Mouse (Mus musculus) 416B (cell line): ENCODE results near the gene Cchcr1.
"Not testable (repeated sequence)": the region's sequence is repeated elsewhere in the genome, so short reads cannot be mapped to it uniquely, and the experiment has no call there.

Experiments used
- DNase-seq: peaks from one replicate; pipeline ENCODE4 v3.0.0; 2011; ENCODE audit warnings: low read depth

The Cchcr1 gene

DNA sequence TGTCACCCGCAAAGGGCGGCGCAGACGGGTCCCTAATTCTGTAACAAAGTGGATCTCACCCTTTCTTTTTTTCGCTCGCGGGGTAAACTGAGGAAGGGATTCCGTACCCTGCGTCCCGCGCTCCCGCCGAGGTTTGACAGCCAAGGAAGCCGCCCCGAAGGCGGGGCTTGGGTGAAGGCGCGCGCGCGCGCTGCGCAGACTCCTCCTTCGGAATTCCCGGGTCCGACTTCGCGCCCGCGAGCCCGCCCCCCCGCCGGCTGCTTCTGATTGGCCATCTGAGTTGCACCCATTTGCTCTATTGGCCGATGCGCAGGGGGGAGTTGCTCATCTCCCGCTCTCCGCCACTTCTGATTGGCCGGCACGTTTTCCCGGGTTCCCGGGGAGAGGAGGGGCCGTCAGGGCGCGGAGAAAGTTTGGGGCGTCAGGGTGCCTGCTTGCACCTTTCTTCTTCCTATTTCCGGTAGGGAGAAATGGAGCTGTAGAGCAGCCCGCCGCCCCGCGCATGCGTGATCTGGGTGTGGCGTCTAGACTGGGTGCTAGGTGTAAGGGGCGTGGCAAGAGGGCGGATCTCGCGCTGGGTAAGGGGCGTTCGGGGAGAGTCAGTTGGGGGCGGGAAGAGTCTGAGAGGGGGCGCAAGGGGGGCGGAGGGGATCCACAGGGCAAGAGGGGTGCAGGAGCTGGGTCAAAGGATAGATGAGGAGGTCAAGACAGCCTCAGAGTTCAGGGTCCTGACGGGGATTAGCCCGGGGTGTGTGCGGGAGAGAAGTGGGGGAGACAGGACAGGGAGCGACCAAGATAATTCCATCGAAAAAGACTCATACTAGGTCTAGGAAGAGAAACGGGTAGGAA lies at the start of gene Cchcr1, which contains the start of gene Tcf19:
Gene Cchcr1 (plus strand): TSS at position 449 of the 849 bp plus-strand sequence.
Gene Tcf19 (minus strand): TSS at position 173 of the 849 bp plus-strand sequence.
- peak; percentile 99 for DNase-seq

- DNase-seq, result not testable (repeated sequence)
These were observed 48.0 kb upstream of the Cchcr1 start for GRCm38 (mm10) chr17:35468936-35469335.

DNA sequence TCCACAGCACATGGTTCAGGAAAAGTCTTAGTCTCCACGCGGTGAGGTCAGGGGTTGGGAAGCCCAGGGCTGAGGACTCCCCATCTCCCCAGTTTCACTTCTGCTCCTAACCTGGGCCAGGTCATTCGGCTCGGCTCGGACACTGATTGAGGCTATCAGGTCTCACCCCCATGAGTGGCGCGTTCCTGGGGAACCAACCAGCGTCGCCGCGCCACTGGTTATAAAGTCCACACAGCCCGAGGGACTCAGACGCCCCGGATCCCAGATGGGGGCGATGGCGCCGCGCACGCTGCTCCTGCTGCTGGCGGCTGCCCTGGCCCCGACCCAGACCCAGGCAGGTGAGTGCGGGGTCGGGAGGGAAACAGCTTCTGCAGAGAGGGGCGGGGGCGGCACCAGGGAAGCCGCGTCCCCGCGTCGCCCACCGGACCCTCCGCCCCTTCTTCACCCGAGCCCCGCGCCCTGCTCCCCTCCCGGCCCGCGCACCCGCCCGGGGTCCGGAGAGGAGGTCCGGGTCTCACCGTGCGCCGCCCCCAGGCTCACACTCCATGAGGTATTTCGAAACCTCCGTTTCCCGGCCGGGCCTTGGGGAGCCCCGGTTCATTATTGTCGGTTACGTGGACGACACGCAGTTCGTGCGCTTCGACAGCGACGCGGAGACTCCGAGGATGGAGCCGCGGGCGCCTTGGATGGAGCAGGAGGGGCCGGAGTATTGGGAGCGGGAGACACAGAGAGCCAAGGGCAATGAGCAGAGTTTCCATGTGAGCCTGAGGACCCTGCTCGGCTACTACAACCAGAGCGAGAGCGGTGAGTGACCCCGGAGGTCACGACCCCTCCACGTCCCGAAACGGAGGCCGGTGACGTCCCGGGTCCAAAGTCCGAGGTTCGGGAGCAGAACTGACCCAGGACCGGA lies 46.8 kb upstream of the Cchcr1 start, which contains the start of gene H2-Q10:
Gene H2-Q10 (plus strand): TSS at position 248 of the 910 bp plus-strand sequence.
- DNase-seq, result no peak

DNA sequence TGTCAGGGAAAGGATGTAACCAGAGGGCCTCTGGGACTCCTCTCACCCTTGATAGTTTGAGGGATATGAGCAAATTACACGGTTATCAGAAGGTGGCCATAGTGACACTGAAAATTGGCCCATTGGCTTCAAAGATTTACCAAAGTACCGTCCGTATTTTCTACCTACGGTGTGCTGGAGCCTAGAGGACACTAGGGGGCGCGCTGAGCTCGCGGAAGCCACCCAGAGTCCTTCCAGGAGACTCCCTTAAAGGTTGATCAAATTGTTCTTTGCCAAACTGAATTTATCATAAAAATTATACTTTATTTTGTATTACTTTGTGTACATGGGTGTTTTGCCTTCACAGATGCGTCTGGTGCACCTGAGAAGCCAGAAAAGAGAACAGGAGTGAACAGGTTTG lies 32.8 kb upstream of the Cchcr1 start:
- DNase-seq, result peak; percentile 71

DNA sequence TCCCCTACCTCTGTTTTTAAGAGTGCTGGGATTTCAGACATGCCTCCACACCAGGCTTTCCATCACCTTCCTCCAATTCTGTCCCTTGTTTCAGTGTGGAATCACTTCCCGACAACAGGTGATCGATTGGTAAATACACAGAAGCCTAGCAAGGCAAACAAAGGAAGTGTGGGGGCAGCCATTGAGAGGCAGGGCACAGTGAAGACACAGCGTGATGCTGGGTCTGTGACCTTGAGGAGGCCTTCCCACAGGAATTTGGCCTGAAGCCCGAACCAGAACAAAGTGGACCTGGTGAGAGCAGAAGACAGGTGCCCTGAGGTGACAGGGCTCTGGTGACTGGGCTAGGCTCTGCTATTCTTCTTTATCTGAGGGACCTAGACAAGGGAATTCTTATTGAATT lies 31.2 kb upstream of the Cchcr1 start:
- no peak for DNase-seq

- DNase-seq, result no peak
These were observed 30.2 kb upstream of the Cchcr1 start for GRCm38 (mm10) chr17:35486726-35487125.

DNA sequence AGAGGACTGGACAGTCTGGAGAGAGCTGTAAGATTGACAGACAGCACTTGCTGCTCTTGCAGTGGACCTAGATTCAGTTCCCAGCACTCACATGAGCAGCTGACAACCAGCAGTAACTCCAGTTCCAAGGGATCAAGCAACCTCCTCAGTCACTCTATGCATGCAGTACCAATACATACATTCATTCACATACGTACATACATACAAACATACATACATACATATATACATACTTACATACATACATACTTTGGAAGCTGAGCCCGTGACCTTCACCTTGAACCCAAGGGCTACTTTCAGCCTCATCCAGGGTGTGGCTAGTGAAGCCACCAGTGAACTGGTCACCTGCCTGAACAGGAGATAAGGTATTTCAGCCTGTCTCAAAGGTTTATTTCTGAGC lies 28.9 kb upstream of the Cchcr1 start:
- no peak for DNase-seq

DNA sequence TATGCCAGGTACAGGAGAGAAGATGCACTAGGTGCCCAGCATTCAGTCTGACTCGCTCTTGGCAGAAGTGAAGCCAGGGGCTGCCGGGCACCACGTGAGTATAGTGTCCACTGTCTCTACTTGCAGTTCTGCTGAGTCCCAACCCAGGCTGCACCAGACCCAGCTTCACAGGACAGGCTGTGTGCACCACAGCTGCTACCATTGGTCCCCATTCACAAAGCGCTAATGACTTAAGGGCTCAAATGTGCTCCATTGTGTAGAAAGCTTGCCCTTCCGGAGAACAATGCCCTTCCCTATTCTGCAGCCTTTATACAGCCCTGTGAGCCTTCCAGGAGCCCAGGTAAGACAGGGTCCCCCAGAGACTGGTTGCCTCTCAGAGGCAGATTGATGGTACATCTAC lies 26.6 kb upstream of the Cchcr1 start:
- DNase-seq, result no peak

GRCm38 (mm10) chr17:35497124-35497523 lies 19.8 kb upstream of the Cchcr1 start:
- no peak for DNase-seq

GRCm38 (mm10) chr17:35502226-35502625 lies 14.7 kb upstream of the Cchcr1 start:
- no peak for DNase-seq

DNA sequence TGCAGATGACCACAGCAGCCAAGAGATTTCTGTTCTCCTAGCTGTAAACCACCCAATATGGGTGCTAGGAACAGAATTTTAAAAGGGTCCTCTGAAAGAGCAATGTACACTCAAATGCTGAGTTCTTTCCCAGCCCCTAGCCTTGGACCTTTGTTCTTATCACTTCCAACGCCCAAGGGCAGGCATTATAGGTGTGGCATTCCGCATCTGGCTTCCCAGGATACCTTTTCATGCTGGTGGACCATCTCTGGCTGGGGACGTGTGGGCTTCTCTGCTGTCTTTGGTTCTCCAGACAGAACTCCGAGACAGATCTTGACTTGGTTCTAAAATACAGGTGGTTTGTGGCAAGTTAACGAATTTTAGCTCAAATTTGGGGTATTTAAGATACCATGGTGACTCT lies 14.1 kb upstream of the Cchcr1 start:
- no peak for DNase-seq

GRCm38 (mm10) chr17:35503849-35504248 lies 13.1 kb upstream of the Cchcr1 start:
- DNase-seq, result no peak

DNA sequence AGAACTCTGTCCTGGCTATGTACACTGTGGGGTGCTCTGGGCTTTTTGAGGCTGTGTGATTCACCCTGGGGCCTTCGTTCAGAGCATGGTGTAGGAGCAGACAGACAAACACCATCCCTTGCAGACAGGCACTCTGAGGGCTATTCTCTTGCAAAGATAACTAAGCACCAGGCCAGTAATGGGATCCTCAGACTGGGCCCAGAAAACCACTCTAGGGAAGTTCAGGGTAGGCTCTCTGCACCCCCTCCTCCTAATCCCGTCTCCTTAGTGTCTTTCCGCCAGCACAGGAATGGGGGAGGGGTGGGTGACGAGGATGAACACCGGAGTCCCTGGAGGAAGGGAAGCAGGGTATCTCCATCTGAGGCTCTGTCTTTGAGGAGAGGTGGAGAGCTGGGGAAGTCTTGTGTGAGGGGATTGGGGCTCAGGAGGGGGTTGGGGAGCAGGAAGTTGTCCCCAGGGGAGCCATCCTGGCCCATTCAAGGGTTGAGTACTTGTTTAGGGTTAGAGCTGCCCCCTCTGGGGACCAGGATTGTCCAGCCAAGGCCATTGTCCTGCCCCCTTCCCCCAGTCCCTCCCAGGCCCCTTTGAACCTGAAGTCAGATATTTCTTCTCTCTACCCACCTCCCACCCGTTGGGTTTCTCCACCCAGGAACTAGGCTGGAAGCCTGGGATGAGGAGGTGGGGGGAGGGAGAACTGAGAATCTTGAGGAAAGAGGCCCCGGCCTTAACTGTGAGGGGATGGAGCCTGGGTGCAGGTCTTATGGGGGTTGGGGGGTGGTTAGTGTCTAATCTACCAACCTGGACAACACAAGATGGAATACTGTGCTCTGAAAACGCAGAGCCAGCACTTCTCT lies 12.0 kb upstream of the Cchcr1 start:
- no peak for DNase-seq

DNA sequence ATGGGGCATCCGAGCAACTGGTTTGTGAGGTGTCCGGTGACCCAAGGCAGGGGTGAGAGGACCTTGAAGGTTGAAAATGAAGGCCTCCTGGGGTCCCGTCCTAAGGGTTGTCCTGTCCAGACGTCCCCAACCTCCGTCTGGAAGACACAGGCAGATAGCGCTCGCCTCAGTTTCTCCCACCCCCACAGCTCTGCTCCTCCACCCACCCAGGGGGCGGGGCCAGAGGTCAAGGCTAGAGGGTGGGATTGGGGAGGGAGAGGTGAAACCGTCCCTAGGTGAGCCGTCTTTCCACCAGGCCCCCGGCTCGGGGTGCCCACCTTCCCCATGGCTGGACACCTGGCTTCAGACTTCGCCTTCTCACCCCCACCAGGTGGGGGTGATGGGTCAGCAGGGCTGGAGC lies 11.1 kb upstream of the Cchcr1 start, which contains the start of gene Pou5f1:
Gene Pou5f1 (plus strand): TSS at position 243 of the 400 bp plus-strand sequence.
- no peak for DNase-seq

DNA sequence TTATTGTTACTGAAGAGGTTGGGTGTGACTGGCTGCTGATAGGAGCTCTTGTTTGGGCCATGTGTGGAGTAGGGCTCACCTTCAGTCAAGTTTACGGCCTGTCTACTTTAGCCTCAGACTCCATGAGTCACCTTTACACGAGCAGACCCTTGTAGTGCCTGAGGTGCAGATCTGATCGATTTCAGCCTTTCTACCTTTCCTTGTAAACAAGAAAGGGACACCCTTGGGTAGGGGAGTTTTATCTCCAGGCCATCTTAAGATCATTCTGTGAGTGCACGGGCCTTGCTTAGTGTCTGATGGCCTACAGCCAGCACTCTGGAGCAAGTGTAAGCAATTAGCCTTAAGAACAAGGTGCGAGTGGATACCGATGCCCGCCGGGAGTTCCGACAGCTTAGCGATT lies 10.0 kb upstream of the Cchcr1 start:
- DNase-seq, result no peak

DNA sequence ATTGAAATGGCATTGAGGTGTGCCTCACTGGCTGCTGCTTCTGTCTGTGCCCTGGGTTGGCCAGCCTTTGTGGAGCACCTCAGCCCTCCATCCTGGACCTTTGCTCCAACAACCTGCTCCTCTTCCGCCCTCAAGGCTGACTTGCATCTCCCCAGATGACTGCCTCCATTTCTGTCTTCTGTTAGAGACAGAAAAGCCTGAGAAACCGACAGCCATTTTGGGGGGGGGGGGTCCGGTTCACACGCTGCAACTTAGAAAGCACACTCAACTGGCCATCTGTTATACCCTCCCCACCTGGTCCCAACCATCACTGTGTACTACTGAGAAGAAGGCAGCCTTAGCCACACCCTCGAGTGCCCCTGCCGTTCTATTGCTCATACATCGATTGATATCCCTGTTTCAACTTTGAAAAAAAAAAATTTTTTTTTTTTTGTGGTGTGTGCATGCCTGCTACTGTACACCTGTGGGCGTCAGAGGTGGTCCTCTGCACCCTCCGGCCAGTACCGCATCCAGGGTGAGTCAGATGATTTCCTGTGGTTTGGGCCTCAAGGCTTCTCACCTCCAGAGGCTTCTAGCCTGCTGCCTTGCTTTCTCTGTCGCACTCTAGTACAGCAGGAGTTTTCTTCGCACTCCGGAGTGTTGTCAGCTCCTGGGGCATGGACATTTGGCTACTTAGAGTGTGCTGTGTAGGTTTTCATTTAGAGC lies 9.2 kb upstream of the Cchcr1 start:
- DNase-seq, result peak; percentile 34

DNA sequence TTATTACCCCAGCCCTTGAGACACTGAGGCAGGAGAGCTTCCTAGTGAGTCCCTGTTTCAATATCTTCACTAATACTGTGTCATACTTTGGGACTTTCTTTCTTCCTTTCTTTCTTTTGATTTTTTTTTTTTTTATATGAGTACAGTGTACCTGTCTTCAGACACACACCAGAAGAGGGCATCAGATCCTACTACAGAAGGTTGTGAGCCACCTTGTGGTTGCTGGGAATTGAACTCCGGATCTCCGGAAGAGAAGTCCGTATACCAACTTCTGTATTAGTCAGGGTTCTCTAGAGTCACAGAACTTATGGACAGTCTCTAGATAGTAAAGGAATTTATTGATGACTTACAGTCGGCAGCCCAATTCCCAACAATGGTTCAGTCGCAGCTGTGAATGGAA lies 8.6 kb upstream of the Cchcr1 start:
- not testable (repeated sequence) for DNase-seq

DNA sequence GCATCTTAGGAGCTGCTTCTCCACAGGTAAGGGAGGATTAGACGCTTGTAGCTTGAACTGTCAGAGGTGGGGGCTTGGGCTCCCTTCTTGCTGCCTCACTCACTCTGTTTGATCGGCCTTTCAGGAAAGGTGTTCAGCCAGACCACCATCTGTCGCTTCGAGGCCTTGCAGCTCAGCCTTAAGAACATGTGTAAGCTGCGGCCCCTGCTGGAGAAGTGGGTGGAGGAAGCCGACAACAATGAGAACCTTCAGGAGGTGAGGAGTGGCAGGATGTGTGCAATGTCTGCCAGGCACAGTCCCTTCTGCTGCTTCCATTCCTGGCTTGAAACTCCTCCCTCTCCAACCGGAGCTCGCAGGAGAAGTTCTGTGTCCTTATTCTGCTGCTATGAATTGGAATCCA lies 7.6 kb upstream of the Cchcr1 start:
- peak; percentile 62 for DNase-seq

DNA sequence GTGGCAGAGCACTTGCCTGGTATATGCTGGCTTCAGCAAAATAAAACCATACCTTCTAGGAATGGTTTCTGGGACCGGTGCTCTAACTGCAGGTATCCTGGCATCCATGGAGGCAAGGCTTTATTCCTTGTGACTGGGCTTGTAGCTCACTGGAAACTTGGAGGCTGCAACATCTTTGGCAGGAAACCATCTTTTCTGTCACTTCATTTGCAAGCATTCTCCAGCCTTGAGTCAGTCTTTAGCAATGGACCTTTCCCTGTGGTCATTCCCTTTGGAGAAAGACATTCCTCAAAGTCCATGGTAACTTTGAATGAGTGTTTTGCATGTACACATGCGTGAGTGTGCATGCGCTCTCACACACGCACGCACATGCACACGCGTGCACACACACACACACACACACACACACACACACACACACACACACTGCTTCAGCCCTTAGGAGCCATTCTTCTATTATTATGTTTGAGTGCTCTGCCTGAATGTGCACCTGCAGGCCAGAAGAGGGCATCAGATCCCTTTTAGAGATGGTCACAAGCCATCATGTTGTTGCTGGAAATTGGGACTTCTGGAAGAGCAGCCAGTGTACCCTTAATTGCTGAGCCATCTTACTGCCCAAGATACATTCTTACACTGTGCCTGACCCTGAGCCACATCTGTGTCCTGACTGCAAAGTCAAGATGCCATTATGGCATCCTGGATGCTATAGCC lies 3.8 kb upstream of the Cchcr1 start:
- peak; percentile 56 for DNase-seq

DNA sequence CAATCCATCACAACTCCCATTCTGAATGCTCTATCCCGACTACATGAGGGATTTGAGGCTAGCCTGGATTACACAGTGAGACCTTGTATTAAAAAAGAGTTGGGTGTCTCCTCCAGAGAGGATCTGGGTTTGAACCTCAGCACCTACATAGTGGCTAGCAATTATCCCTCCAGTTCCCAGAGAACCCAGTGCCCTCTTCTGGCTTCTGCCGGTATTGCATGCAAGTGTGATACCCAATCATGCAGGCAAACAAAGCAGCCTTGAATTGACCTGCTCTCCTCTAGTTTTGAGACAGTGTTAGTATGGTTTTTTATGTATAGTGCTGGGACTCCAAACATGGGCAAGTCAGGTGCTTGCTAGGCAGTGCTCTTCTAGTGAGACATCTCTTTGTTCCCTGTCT lies 3.0 kb upstream of the Cchcr1 start:
- DNase-seq, result peak; percentile 70
